Mouse (Mus musculus) heart, embryonic 13.5 days (tissue): ENCODE data around the gene Cldn15. TPM values are rescaled to one million over a fixed set of nuclear protein-coding genes. Genes with fewer than 3 reads are reported as not detected.
A peak's percentile ranks its signal among the peaks of the same experiment; 100 is the strongest.

ENCODE experiments used
- ATAC-seq: fragments of 200-750 bp; cut with Nextera tagmentation; 2 replicates; pipeline ENCODE4 v1.8.0; 2017; ENCODE audit warnings: moderate TSS enrichment; ENCODE audit not compliant: insufficient number of reproducible peaks, low FRiP score, low TSS enrichment; ENCODE audit errors: extremely low read depth
- H3K27ac ChIP-seq: fragments of 300-500 bp; sonication (generic); replicated peaks from 2 replicates; pipeline ENCODE4 v1.5.1; 2015; ENCODE audit warnings: moderate library complexity, mild to moderate bottlenecking, inconsistent platforms
- H3K27me3 ChIP-seq: fragments of 300-500 bp; sonication (generic); replicated peaks from 2 replicates; pipeline ENCODE4 v1.6.1; 2015; ENCODE audit warnings: mild to moderate bottlenecking, inconsistent platforms
- H3K36me3 ChIP-seq: fragments of 300-500 bp; sonication (generic); 2 replicates; pipeline ENCODE4 v1.6.1; 2015; ENCODE audit warnings: mild to moderate bottlenecking, inconsistent platforms
- H3K4me1 ChIP-seq: fragments of 300-500 bp; sonication (generic); 2 replicates; pipeline ENCODE4 v1.6.1; 2015; ENCODE audit warnings: inconsistent platforms
- H3K4me2 ChIP-seq: fragments of 300-500 bp; sonication (generic); 2 replicates; pipeline ENCODE4 v1.6.1; 2015; ENCODE audit warnings: inconsistent platforms, mild to moderate bottlenecking, moderate library complexity
- H3K4me3 ChIP-seq: fragments of 300-500 bp; sonication (generic); 2 replicates; pipeline ENCODE4 v1.5.1; 2015; ENCODE audit warnings: moderate library complexity, mild to moderate bottlenecking, inconsistent platforms
- H3K9ac ChIP-seq: fragments of 300-500 bp; sonication (generic); 2 replicates; pipeline ENCODE4 v1.6.1; 2015; ENCODE audit warnings: inconsistent platforms, mild to moderate bottlenecking, moderate library complexity
- H3K9me3 ChIP-seq: fragments of 300-500 bp; sonication (generic); 2 replicates; pipeline ENCODE4 v1.6.1; 2016; ENCODE audit warnings: inconsistent platforms
- WGBS: fragments of 180-500 bp; shearing (Covaris S2); methylation state at CpG from one replicate; pipeline ENCODE4 v1.1.7; 2015; ENCODE audit warnings: mixed read lengths; 5-methylcytosine and 5-hydroxymethylcytosine counted together
- polyA plus RNA-seq: library from polyadenylated mRNA; unstranded; fragments of >200 nt; fragmentation: Nextera tagmentation; extraction: Ambion mirVana; gene quantifications from 2 replicates; pipeline ENCODE4 v1.2.1, GENCODE M21; 2015

Cldn15 gene
- polyA plus RNA-seq, 1 experiment from 2014 or later: 4.3 TPM

GRCm38 (mm10) chr5:136984828-136985227, 18.4 kb downstream of the Cldn15 start:
- 44% methylated on average over 14 of the region's 14 CpGs for WGBS
- H3K27ac ChIP-seq: no peak overlapping the region
- H3K27me3 ChIP-seq: no peaks in the 10 kb centered on the region
- H3K4me2 ChIP-seq: no peak overlapping the region
- H3K4me1 ChIP-seq: peaks cover 19% of the 10 kb centered on the region
- no peak overlapping the region for H3K9ac ChIP-seq
- H3K4me3 ChIP-seq: no peak overlapping the region
- ATAC-seq: no peak
- no peaks in the 10 kb centered on the region for H3K9me3 ChIP-seq
- H3K36me3 ChIP-seq: peaks cover 46% of the 10 kb centered on the region

GRCm38 (mm10) chr5:136986695-136987137, 20.3 kb downstream of the Cldn15 start, which contains the start of gene Plod3:
Plod3 (plus strand) TSS chr5:136987019.
- Histone ChIP-seq H3K9ac (peak within 1 kb of the TSS; percentile 96), H3K36me3 (peaks cover 50% of the 10 kb centered on the region), H3K4me2 (peak within 1 kb of the TSS; percentile 87), H3K27me3 (no peaks in the 10 kb centered on the region), H3K4me1 (peaks cover 19% of the 10 kb centered on the region), H3K27ac (peak within 1 kb of the TSS; percentile 90), H3K4me3 (peak within 1 kb of the TSS; percentile 82), H3K9me3 (no peaks in the 10 kb centered on the region)
- 0% methylated on average over 26 of the region's 26 CpGs for WGBS
- ATAC-seq: peak; percentile 85

GRCm38 (mm10) chr5:136987138-136987933, 20.9 kb downstream of the Cldn15 start:
- H3K9ac ChIP-seq: peak overlapping the region; percentile 96
- H3K27me3 ChIP-seq: no peaks in the 10 kb centered on the region
- peaks cover 19% of the 10 kb centered on the region for H3K4me1 ChIP-seq
- peak; percentile 43 for ATAC-seq
- H3K4me3 ChIP-seq: peak overlapping the region; percentile 82
- no peaks in the 10 kb centered on the region for H3K9me3 ChIP-seq
- H3K36me3 ChIP-seq: peaks cover 50% of the 10 kb centered on the region
- under 1% methylated on average over 67 of the region's 67 CpGs for WGBS
- H3K27ac ChIP-seq: peak overlapping the region; percentile 90
- H3K4me2 ChIP-seq: peak overlapping the region; percentile 87

GRCm38 (mm10) chr5:136987934-136988271, 21.5 kb downstream of the Cldn15 start, which contains the start of gene Znhit1:
Znhit1 (minus strand) TSS chr5:136988021.
- no peaks in the 10 kb centered on the region for H3K9me3 ChIP-seq
- peak within 1 kb of the TSS; percentile 96 for H3K9ac ChIP-seq
- no peak for ATAC-seq
- H3K4me1 ChIP-seq: peaks cover 19% of the 10 kb centered on the region
- 5% methylated on average over 12 of the region's 12 CpGs for WGBS
- peak within 1 kb of the TSS; percentile 87 for H3K4me2 ChIP-seq
- peaks cover 54% of the 10 kb centered on the region for H3K36me3 ChIP-seq
- H3K27ac ChIP-seq: peak within 1 kb of the TSS; percentile 90
- H3K27me3 ChIP-seq: no peaks in the 10 kb centered on the region
- H3K4me3 ChIP-seq: peak within 1 kb of the TSS; percentile 82

- Histone ChIP-seq H3K4me2 (peak overlapping the region; percentile 87), H3K4me3 (peak overlapping the region; percentile 82), H3K27me3 (no peaks in the 10 kb centered on the region), H3K9ac (peak overlapping the region; percentile 96), H3K36me3 (peaks cover 59% of the 10 kb centered on the region), H3K4me1 (peaks cover 19% of the 10 kb centered on the region), H3K27ac (no peak overlapping the region), H3K9me3 (no peaks in the 10 kb centered on the region)
- 51% methylated on average over 7 of the region's 7 CpGs for WGBS
- no peak for ATAC-seq
Measured at GRCm38 (mm10) chr5:136988420-136988819, 22.0 kb downstream of the Cldn15 start.

- WGBS: 88% methylated on average over 6 of the region's 6 CpGs
- peaks cover 63% of the 10 kb centered on the region for H3K36me3 ChIP-seq
- no peak for ATAC-seq
Measured at GRCm38 (mm10) chr5:136989801-136990200, 23.4 kb downstream of the Cldn15 start.

GRCm38 (mm10) chr5:136999449-136999848, 33.0 kb downstream of the Cldn15 start:
- H3K4me1 ChIP-seq: peaks cover 6% of the 10 kb centered on the region
- no peak overlapping the region for H3K9ac ChIP-seq
- H3K4me2 ChIP-seq: no peak overlapping the region
- no peaks in the 10 kb centered on the region for H3K9me3 ChIP-seq
- no peak overlapping the region for H3K27ac ChIP-seq
- WGBS: 56% methylated on average over 5 of the region's 5 CpGs
- H3K27me3 ChIP-seq: no peaks in the 10 kb centered on the region
- H3K4me3 ChIP-seq: no peak overlapping the region
- peaks cover 21% of the 10 kb centered on the region for H3K36me3 ChIP-seq
- ATAC-seq: no peak

More at GRCm38 (mm10) chr5:136989801-136990200, 23.4 kb downstream of the Cldn15 start:
- peaks cover 19% of the 10 kb centered on the region for H3K4me1 ChIP-seq
- no peak overlapping the region for H3K27ac ChIP-seq
- no peaks in the 10 kb centered on the region for H3K27me3 ChIP-seq
- H3K9me3 ChIP-seq: no peaks in the 10 kb centered on the region
- H3K4me2 ChIP-seq: no peak overlapping the region
- H3K9ac ChIP-seq: no peak overlapping the region
- H3K4me3 ChIP-seq: no peak overlapping the region

- Histone ChIP-seq H3K36me3 (peaks cover 10% of the 10 kb centered on the region), H3K27ac (no peak overlapping the region), H3K4me1 (peaks cover 6% of the 10 kb centered on the region), H3K27me3 (no peaks in the 10 kb centered on the region), H3K9ac (no peak overlapping the region), H3K4me2 (no peak overlapping the region), H3K9me3 (no peaks in the 10 kb centered on the region), H3K4me3 (no peak overlapping the region)
- 76% methylated on average over 2 of the region's 2 CpGs for WGBS
- no peak for ATAC-seq
Measured at GRCm38 (mm10) chr5:137000612-137001011, 34.2 kb downstream of the Cldn15 start.

- Histone ChIP-seq H3K36me3 (no peaks in the 10 kb centered on the region), H3K4me1 (0 out of 2 replicates have a peak, but pooled peaks cover 4% of the 10 kb centered on the region), H3K4me3 (no peak overlapping the region), H3K9me3 (no peaks in the 10 kb centered on the region), H3K9ac (no peak overlapping the region), H3K27ac (no peak overlapping the region), H3K27me3 (peaks cover 6% of the 10 kb centered on the region; the same call in 1 of the 2 replicates), H3K4me2 (no peak overlapping the region)
- ATAC-seq: no peak
- WGBS: 39% methylated on average over 8 of the region's 8 CpGs
Measured at GRCm38 (mm10) chr5:137007276-137007675, 40.9 kb downstream of the Cldn15 start.

- H3K4me1 ChIP-seq: 0 out of 2 replicates have a peak, but pooled peaks cover 4% of the 10 kb centered on the region
- no peak for ATAC-seq
- 34% methylated on average over 3 of the region's 3 CpGs for WGBS
Measured at GRCm38 (mm10) chr5:137009988-137010387, 43.6 kb downstream of the Cldn15 start.

GRCm38 (mm10) chr5:137012401-137012950, 46.1 kb downstream of the Cldn15 start:
- Histone ChIP-seq H3K36me3 (no peaks in the 10 kb centered on the region), H3K4me1 (no peaks in the 10 kb centered on the region), H3K9ac (no peak overlapping the region), H3K27me3 (peaks cover 6% of the 10 kb centered on the region; the same call in 1 of the 2 replicates), H3K4me2 (no peak overlapping the region), H3K9me3 (peaks cover 4% of the 10 kb centered on the region), H3K4me3 (no peak overlapping the region), H3K27ac (no peak overlapping the region)
- 70% methylated on average over 15 of the region's 15 CpGs for WGBS
- ATAC-seq: no peak

More at GRCm38 (mm10) chr5:137009988-137010387, 43.6 kb downstream of the Cldn15 start:
- Histone ChIP-seq H3K27me3 (peaks cover 6% of the 10 kb centered on the region; the same call in 1 of the 2 replicates), H3K4me3 (no peak overlapping the region), H3K9me3 (peaks cover 4% of the 10 kb centered on the region), H3K4me2 (no peak overlapping the region), H3K36me3 (no peaks in the 10 kb centered on the region), H3K27ac (no peak overlapping the region), H3K9ac (no peak overlapping the region)
